Mouse (Mus musculus) telencephalon, adult 2 months (tissue): Measurements from ENCODE around the gene Hsd11b2.
A peak's percentile ranks its signal among the peaks of the same experiment; 100 is the strongest.

ENCODE experiments used
- DNase-seq: peaks from one replicate; pipeline ENCODE4 v3.0.0-alpha.2; 2011; ENCODE audit warnings: low read depth, low spot score

Hsd11b2 gene

GRCm38 (mm10) chr8:105522890-105523289 is 4.3 kb downstream of the Hsd11b2 start:
- DNase-seq: no peak

GRCm38 (mm10) chr8:105527110-105527509 is 8.6 kb downstream of the Hsd11b2 start:
- DNase-seq: no peak

GRCm38 (mm10) chr8:105528206-105528605 is 9.7 kb downstream of the Hsd11b2 start:
- no peak for DNase-seq

- DNase-seq: no peak
Observed at GRCm38 (mm10) chr8:105529271-105529670, 10.7 kb downstream of the Hsd11b2 start.

- no peak for DNase-seq
Observed at GRCm38 (mm10) chr8:105531774-105532173, 13.2 kb downstream of the Hsd11b2 start.

GRCm38 (mm10) chr8:105533439-105533838 is 14.9 kb downstream of the Hsd11b2 start:
- no peak for DNase-seq

- DNase-seq: no peak
Observed at GRCm38 (mm10) chr8:105533892-105534329, 15.4 kb downstream of the Hsd11b2 start.

- DNase-seq: no peak
Observed at GRCm38 (mm10) chr8:105536546-105536945, 18.0 kb downstream of the Hsd11b2 start.

GRCm38 (mm10) chr8:105537011-105537677 is 18.6 kb downstream of the Hsd11b2 start:
- no peak for DNase-seq

- no peak for DNase-seq
Observed at GRCm38 (mm10) chr8:105538940-105539339, 20.4 kb downstream of the Hsd11b2 start.

- DNase-seq: no peak
Observed at GRCm38 (mm10) chr8:105542032-105542656, 23.6 kb downstream of the Hsd11b2 start.

- DNase-seq: no peak
Observed at GRCm38 (mm10) chr8:105542808-105543207, 24.3 kb downstream of the Hsd11b2 start.

GRCm38 (mm10) chr8:105543703-105544102 is 25.1 kb downstream of the Hsd11b2 start:
- DNase-seq: no peak

GRCm38 (mm10) chr8:105544544-105545205 is 26.1 kb downstream of the Hsd11b2 start:
- DNase-seq: no peak

GRCm38 (mm10) chr8:105545249-105545648 is 26.7 kb downstream of the Hsd11b2 start:
- DNase-seq: peak; percentile 24

GRCm38 (mm10) chr8:105546384-105547350 is 28.1 kb downstream of the Hsd11b2 start:
- no peak for DNase-seq

GRCm38 (mm10) chr8:105549506-105549905 is 31.0 kb downstream of the Hsd11b2 start:
- no peak for DNase-seq

- no peak for DNase-seq
Observed at GRCm38 (mm10) chr8:105550083-105550482, 31.5 kb downstream of the Hsd11b2 start.

- no peak for DNase-seq
Observed at GRCm38 (mm10) chr8:105552032-105552431, 33.5 kb downstream of the Hsd11b2 start.

GRCm38 (mm10) chr8:105552824-105553223 is 34.3 kb downstream of the Hsd11b2 start:
- no peak for DNase-seq

- DNase-seq: peak; percentile 48
Observed at GRCm38 (mm10) chr8:105554087-105554486, 35.5 kb downstream of the Hsd11b2 start.

GRCm38 (mm10) chr8:105555230-105555629 is 36.7 kb downstream of the Hsd11b2 start:
- DNase-seq: no peak
